Mouse (Mus musculus): ENCODE measurements at regions not wholly inside any gene's neighbourhood (a gene's known extent, or its start where the extent isn't known, plus 50 kb on each side); places are given as distances from the start of the nearest gene placed in this dataset.

DNA sequence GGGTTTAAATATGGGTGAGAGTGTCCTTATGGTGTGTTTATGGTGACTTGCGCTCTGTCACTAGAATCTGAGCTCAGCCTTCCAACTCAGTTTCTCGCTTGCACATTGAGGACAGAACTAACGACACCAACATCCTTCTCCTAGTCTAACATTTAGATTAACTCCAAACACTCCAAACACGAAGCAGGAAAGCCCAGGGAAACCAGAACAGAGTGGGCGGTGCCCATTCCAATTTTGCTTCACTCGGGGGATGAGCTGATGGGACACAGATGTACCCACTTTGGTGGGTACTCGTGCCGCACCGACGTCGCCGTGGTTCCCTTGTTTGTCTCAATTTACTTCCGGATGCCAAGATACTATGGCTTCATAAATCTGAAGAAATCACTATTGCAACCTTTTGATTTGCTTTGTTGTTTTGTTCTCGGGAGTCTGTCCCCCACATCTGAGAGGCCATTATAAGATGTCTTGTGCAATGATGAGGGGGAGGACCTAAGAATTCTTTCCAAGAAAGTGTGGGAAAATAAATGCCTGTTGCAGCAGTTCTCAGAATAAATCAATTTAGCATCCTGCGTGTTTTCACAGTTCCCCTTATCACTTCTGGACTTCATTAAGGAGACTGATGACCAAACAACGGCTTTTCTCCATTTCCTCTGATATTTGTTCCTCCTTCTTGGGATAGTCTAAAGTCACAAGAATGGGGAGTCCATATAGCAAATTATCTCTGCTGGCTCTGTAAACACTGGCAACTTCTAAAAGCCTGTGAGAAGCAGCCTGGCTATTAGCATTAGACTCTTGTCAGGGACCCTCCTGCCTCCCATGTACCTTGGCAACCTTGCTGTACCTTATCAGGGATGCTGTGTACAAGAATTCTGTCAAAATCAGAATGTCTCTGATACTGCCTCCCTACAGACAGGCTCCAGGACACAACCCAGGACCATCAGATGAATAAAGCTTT, 96.2 kb upstream of the Klf9 start:
- no peak for DNase-seq (ENCODE audit: inconsistent ontology term)

DNA sequence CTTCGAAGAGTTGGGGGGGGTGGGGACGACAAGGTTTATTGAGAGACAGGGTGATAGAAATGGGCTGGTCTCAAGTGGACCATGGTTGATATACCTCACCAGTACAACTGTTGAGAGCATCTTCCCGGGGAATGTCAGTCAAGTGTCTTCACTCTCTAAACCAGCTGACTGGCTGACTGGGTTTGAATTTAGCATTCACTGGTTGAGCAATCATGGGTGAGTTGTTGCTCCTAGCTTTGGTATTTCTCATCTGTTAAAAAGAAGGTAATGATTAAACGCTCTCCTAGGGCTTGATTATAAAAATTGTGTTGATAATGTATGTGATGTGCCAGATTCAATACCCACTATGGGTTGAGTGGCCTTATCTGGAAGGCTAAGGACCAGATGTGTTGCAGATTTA, 89.6 kb upstream of the Klf9 start:
- DNase-seq (ENCODE audit: inconsistent ontology term), result no peak

DNA sequence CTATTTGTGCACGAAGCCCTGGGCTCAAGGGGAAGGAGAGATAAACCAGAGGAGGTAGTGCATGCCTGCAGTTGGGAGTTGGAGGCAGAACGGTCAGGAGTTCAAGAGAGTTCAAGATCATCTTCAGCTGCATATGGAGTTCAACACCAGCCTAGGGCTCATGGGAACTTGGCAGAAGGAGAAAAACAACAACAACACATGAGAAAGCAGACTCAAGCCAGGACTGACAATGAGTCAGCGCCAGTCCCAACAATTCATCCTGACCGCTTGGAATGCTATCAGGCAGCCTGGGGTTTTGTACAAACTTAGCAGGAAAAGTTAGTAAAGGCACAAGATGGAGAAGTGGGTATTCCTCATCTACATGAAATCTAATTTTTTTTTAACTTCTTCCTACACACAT, 86.6 kb upstream of the Klf9 start:
- DNase-seq (ENCODE audit: inconsistent ontology term), result no peak

DNA sequence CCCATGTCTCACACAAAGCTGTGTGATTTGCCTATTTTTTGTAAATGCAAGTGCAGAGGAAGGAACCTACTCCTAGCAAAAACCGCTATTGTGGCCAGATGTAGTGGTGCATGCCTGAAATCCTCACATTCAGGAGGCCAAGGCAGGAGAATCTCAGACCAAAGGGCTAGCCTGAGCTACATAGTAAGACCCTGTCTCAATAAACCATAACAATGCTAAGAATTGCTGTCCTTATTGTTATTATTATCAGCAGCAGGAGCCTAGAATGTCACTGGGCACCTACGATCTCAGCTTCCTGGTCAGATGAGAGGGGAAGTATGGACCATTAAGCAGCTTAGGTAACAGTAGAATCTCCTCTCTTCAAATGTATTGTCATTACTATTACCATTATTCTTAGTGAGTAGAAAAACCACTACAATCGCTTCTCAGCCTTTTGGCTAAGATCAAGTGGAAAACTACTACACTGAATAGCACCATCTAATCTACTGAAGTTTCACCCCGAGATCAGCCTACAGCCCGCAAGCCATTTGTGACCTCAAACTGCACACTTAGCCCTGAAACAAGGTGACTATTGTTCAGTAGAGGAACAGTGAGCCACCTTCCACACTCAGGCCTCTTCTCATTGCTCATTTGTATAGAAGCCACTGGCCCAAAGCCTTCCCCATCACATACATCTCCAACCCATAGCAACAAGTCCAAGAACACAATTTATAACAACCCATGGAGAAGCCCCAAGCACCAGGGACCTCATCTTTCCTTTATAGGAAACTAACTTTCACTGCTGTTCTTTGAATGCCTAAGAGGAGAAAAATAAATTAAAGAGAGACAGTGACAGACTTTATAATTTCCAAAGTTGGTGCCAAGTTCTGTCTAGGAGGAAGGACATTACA, 84.9 kb upstream of the Klf9 start:
- no peak for DNase-seq (ENCODE audit: inconsistent ontology term)

DNA sequence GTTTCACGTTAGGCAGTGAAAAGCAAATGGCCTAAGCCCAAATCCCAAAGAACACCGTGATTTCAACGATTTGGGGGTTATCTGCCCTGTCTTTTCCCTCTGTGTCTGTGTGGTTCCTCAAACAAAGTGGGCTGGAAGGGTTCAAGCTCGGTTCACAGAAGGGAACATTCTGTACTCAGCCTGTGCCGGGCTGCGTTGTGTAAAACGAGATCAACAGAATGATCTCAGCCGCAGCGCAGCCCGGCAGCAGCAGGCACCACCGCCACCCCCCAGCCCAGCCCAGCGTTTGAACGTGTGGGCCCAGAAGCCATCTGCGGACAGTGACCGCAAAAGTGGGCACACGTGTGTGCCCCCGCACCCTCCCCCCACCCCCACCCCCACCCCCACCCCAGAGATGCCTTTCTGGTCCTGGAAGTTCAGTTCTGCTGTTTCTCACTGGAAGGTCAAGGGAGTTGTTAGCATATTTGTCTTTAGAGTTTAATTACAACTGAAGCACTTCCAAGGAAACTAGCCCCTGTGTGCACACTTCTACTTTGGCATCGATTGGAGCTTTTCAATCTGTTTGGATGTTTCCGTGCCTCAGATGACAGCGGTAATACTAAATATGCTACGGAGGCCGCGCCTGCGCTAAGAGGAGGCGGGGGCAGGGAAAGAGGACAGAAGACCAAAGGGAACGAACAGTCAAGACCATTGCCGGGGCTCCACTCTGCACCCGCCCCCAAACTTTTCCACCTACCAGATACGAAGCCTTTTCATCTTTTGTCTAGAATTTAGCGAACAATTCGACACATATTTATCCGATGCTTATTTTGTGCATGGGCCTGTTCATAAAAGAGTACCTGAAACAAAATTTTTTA, 83.9 kb upstream of the Klf9 start:
- peak; percentile 68 for DNase-seq (ENCODE audit: inconsistent ontology term)

DNA sequence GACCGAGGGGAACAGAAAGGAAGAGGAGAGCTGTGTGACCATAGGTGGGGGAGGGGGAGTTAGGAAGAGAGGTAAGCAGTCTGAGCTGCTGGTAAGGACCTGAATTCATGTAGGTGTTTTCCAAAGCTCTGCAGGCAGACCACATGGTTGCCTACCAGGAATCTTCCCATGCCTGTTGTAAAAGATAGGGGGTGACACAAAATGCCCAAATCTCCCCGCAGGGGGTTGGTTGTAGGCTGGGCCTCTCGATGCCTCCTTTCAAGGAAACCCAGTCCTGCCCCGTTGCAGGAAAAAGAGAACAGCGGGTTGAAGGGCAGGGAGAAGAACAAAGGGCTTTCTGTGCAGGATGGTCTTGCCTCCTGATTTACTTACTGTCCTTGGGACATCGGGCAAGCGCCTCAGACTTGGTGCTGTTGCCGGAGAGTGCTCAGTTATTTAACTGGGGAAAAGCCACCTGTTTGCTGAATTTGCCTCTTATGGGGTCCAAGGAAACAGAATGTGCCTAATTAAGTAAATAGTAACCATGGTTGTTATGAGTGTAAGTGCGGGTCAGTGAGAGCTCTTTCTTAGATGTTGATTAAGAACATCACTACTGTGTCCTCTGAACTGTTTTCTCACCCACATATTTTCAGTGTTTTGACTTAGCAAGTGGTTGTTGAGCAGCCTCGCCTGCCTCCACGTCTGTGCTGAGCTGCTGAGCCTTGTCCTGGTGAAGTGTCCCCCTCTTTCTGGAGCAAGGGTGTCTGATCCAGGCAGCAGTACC, 83.1 kb upstream of the Klf9 start:
- no peak for DNase-seq (ENCODE audit: inconsistent ontology term)

DNA sequence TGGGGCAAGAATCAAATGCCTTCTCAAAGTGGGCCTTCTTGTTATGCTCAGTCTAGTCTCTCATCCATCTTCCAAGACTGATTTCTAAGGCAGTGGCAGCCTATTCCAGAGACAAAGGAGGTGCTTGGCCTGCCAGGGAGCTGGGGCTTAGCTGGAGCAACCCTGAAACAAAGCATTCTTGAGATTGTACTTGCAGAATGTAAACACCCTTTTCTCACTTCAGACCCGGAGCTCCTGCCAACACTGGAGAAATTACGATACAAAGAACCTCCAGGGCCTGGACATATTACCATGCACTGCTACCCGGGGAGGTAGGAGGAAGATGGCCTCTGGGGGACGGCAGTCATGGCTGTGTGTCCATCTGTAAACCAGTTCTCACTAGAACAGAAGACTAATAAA, 82.5 kb upstream of the Klf9 start:
- DNase-seq (ENCODE audit: inconsistent ontology term), result no peak

DNA sequence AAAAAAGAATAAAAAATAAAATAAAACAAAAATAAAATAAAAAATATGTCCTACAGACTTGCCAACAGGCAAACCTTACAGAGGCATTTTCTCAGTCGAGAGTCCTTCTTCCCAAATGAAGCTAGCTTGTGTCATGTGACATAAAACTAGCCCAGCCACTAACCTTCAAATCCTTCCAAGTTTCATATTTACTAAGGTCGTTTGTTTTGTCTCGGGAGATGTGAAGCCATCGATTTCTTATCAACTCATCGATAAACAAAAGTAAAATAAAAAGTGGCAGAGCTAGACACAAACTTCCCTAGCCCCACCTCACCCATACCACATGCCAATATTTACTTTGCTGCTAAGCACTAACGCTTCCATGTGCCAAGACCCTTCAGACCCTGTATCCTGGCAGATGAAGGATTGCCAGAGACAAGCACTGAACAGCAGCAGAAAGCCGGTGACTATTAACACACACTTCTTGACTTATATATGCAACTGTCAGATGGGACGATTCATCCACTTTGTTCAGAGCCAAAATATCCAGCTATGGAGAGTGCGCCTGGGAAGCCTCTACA, 79.9 kb upstream of the Klf9 start:
- no peak for DNase-seq (ENCODE audit: inconsistent ontology term)

DNA sequence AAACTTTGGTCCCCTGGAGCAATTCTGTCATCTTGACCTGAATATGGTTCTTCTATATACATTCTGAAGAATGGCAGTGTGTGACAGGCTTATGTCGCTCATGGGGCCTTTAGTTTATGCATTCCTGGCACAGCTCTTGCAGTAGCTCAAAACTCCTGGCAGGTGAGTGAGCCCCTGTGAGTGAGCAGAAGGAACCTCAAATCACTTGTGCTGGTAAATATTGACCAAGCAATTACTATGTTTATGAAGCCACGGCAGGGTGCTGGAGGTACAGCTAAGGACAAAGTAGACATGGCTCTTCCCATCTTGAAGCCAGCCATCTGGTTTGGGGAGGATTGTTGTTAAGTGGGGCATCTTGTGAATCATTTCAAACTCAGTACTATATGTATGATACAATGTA, 79.1 kb upstream of the Klf9 start:
- no peak for DNase-seq (ENCODE audit: inconsistent ontology term)

DNA sequence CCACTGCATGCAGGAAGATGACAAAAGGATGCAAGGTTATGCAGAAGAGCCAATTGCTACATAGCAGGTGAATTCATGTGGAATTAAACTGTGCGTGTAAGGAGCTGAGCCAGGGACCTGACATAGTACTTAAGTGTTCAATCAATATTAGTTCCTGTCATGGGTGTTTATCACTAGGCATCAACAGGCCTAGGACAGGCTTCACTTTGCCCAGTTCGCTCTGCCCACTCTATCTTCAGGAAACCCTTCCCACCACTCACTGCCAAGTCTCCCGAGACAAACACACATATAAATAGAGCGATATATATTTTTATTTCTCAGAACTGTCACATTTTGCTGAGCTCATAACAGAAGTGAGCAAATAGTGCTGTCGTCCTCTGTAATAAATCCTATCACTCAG, 78.2 kb upstream of the Klf9 start:
- no peak for DNase-seq (ENCODE audit: inconsistent ontology term)

DNA sequence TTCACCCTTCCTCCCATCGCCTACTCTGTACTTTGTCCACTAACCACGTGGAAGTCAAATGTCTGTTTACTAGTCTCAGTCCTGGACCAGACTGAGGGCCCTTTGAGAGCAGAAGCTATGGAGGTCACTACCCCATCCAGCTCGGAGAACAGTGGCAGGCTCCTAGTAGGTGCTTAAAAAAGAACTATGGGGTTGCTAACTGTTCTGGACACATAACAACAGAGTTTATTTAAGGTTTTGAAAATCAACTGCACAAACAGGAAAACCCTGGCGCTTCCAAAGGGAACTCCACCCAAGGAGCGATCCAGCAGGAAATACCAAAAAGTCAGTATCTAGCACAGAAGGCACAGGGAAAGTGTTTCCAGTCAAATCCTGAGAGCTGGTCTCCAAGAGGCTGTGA, 75.5 kb upstream of the Klf9 start:
- DNase-seq (ENCODE audit: inconsistent ontology term), result no peak

DNA sequence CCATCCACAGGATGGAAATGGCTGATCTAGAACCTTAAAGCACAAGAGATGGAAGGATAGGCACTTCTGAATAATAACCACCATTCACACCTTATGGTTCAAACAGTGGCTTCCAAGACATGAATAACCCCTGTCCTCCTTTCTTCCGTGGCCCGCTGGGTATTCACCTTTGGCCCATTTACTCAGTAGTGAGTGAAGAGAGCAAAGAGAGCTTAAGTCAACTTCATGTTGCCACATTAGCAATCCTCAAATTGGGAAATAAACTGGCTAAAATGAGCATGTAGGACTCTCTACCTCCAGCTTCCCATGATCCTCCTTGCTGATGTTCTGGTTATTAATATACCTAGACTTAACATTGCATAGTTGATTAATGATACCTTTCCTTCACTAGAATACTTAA, 74.3 kb upstream of the Klf9 start:
- no peak for DNase-seq (ENCODE audit: inconsistent ontology term)

DNA sequence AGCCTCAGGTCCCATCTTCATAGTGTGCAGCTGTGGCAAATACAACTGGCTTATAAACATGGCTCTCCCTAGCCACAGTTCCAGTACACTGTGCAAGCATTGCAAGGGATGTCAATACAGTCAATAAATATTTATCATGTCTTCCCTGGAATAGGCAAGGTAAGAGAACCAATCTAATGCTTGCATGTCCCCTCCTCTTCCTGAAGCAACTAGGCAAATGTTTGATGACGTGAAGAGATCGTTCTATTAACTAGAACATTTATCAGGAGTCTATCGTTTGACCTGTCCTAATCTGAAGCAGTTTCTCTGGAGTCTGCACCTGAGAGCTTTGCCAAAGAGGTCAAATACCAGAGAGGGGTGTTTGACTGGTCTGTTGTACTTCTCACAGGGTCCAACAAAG, 72.4 kb upstream of the Klf9 start:
- no peak for DNase-seq (ENCODE audit: inconsistent ontology term)

DNA sequence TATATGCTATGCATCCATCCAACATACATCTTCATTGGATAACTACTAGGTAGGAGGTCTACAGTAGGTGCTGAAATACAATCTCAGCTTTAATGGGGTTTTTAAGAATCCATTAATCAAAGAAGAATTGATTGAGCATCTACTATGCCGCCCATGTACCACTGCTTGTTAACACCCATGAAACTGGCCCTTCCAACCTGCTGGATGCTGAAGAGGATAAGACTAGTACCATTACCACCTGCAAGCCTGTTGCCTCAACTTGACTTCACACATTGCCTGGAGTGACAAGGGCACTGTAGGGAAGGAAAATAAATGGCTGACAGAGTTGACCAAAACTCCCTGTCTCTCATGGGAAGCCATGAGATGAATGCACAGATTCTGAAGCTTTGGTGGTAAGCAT, 71.4 kb upstream of the Klf9 start:
- DNase-seq (ENCODE audit: inconsistent ontology term), result no peak

DNA sequence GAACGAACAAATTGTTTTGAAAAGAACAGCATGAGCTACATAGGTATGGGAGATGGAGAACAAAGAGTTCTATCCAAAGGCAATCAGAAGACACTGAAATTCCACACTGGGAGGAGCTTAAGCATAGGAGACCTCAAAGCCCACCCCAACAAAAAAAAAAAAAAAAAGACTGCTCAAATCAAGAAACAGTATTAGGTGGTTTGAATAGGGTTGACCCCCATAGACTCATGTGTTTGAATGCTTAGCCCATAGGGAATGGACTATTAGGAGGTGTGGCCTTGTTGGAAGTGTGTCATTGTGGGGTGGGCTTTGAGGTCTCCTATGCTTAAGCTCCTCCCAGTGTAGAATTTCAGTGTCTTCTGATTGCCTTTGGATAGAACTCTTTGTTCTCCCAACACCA, 70.0 kb upstream of the Klf9 start:
- no peak for DNase-seq (ENCODE audit: inconsistent ontology term)

DNA sequence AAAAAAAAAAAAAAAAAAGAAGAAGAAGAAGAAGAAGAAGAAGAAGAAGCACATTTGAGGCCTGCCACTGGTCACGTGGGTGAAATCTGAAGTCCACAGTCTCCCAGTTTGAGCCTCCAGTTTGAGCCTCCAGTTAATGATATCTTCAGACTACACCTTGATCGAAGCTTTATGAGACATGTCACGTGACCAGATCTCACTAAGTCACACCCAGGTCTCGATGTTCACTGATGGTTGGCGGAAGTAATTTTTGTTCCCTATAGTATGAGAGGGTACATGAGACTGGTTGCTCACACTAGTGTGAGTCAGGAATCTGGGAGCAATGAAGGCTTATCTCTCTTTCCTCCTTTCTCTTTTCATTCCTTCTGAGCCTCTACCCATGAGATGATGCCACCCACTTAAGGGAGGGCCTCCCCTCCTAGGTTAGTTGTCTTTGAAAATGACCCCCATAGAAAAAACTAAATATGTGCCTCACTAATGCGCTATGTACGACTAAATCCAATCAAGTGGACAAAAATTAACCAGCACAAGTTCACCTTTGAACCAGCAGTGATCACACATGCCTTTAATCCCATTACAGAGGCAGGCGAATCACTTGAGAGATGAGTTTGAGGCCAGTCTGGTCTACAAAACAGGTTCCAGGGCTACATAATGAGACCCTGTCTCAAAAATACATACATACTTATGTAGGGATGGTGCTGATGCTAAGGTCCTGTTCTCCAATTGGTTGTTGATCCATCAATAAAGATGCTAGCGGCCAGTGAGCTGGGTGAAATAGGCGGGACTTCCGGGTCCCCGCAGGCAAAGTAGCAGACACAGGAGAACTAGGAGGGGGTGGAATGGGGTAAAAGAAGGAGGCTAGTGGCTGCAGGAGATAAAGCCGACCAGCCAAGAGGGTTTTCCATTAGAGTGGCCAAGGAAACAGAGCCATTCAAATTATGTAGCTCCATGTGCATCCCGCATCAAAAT, 66.1 kb upstream of the Klf9 start:
- DNase-seq (ENCODE audit: inconsistent ontology term), result no peak

DNA sequence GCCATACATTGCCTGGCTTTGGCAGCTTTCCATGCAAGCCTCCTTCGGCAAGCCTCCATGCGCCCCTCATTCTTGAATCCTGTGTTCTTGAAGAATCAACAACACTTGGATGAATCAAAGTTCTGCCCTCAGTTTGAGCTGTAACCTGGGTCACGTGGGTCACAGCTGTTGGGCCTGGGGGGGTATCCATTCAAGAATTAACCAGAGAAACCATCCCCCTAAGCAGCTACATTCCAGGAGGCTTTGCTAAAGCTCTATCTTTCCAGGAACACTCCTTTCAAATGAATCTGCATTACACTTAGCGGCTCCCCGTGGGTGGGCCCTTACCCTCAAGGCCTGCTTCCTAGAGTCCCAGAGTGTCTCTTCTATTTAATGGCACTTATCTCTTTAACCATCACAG, 65.2 kb upstream of the Klf9 start:
- no peak for DNase-seq (ENCODE audit: inconsistent ontology term)

DNA sequence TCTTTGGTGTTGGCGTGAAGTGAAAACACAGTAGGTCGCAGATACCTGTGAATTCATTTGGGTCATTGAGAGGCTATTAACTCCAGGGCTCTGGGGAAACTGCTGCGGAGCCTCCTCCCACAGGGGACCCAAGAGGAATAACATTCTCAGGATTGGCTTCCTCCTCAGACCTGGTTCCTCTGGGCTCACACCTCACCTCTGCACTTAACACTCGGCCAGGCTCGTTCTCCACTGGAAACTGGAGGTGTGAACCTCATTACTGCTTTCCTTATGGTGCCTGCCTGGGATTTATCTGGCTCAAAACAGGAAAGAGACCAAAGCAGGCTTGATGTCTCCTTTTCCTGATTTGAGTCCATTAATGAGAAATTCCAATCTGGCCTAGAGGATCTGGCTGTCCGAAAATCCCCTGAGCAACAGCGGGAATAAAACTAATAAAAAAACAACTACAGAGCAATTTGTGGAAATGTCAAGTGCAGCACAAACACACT, 55.8 kb upstream of the Klf9 start:
- no peak for DNase-seq (ENCODE audit: inconsistent ontology term)

DNA sequence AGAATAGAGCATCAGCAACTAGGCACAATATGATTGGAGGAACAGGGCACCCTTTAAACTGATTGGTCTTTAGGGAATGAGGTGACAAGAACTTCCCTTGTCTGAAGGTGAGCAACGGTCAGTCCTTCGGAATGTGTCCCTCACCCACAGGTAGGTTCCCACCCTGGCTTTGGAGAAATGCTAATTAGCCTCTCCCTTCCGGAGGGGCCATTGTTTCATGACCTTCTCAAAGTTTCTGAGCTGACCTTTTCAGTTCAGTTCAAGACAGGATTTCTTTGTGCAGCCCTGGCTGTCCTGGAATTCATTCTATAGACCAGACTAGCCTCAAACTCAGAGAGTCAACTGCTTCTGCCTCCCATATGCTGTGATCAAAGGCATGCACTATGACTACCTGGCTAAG, 53.5 kb upstream of the Klf9 start:
- no peak for DNase-seq (ENCODE audit: inconsistent ontology term)

DNA sequence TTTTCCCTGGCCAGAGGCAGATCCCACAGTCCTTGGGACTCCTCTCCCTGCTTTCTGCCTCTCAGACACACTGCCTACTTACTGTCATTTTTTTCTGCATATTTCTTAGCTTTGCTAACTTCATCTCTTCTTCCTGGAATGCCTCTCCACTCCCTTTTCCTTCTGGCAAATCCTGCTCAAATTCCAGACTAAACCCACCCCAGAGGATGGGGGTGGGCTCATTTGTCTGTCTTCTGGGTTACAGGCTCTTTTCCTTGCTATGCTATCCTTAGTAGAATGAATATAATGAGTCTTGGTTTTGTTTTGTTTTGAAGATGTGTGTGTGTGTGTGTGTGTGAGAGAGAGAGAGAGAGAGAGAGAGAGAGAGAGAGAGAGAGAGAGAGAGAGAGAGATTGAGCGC, 51.9 kb upstream of the Klf9 start:
- no peak for DNase-seq (ENCODE audit: inconsistent ontology term)
